Mouse (Mus musculus) neutrophil, adult 5-6 weeks (primary cell): ENCODE measurements at regions not wholly inside any gene's neighbourhood (a gene's known extent, or its start where the extent isn't known, plus 50 kb on each side); places are given as distances from the start of the nearest gene placed in this dataset.

Source experiments
- ATAC-seq: fragments of 151-379, 151-347 bp; 2 replicates; pipeline ENCODE4 v1.8.0; 2017; ENCODE audit warnings: mild to moderate bottlenecking, moderate TSS enrichment; ENCODE audit not compliant: insufficient number of reproducible peaks, poor library complexity, low FRiP score, severe bottlenecking; ENCODE audit errors: extremely low read depth

DNA sequence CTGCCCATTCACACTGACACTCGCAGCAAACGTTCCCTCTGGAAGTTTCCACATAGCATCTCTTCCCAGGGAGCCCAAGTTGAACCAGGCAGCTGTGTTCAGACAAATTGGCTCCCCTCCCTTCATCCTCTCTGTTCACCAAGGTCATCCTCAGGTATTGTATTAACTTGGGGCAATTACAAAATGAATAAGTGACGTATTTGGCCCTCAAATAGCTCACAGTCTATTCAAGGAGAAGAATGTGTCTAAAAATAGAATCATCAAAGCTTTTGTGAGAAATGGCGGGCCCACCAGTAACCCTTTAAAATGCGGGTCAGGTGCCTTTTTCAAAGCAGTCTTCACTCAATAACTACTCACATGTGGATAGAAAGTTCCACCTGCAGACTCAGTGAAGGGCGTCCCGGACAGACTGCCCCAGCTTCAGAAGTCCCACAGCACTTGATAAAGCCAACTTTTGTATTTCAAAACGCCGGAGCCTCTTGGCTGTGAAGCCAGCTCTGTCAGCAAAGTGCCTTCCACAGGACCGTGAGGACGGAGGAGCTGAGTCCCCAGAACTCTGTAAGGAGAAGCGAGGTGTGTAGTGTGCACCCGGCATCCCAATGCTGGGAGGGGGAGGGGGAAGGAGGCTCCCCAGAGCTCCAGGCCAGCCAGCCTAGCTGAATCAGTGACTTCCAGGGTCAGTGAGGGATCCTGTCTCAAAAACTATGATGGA lies 241.9 kb downstream of the Sipa1l2 start:
- no peak for ATAC-seq

DNA sequence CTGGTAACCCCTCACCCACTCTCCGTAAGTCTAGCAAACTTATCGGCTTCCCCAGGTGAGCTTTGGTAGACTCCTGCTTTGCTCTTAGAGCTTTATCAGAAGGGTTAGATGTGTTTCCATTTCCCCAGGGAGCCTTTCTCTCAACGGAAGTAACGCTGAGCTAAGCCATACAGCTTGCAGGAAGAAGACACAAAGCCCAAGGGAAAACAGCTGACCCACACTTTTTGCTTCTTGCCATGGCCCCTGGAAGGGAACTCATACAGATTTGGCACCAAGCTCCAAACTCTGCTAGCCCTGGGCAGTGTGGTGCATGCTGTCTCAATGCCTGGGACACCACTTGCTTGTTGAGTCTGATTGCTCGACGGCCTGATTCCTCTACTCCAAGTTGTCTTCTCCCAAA lies 242.6 kb downstream of the Sipa1l2 start:
- no peak for ATAC-seq

DNA sequence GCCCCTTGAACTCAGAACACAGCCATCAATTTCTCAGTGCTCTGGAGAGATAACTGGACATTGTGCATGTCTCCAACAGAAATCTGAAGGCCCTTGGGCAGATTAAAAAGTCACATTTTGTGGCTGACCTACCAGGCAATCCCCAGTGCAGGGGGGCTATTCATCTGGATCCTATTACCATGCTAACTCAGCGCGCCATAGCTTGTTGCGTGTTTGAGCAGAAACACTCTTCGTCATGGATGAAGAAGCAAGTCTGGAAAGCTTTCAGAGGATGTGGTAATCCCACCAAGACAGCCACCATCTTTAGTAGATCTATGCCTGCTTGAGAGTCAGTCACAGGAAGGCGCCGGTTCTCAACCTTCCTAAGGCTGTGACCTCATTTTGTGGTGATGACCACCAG lies 243.9 kb downstream of the Sipa1l2 start:
- no peak for ATAC-seq

DNA sequence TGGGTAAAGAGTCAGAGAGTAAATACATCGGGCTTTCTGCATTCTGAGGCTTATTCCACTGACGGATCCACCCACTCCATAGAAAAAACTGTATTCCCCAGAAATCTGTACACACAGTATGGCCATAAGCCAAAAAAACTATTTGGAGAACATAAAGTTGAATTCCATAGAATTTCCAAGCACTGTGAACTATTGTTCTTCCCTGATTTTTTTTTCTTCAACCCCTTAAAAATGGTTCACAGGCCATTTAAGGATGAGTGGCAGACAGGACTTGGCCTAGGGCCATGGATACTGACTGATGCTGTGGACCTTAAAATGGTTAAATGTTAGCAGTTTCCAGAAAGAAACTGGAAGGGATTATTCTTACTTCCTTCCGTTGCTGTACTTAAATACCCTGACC lies 247.0 kb downstream of the Sipa1l2 start:
- ATAC-seq, result no peak

DNA sequence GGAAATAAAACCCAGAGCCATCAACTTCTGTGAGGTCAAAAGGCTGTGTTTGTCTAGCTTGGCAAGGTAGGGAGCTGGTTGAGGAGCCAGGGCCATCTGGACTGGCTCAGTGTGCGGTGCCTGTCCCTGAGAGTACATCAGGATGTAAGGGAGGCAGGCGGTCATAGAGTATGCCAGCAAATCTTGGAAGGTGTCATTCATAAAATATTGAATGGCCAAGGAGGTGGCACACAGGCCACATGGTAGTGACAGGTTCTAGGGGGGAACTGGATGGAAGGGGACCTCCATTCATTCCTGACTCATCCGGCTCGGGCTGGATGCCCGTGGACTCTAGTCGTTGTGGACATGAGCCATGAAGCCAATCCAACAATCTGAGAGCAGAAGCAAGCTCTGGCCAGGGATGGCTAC lies 252.0 kb downstream of the Sipa1l2 start:
- ATAC-seq, result no peak

DNA sequence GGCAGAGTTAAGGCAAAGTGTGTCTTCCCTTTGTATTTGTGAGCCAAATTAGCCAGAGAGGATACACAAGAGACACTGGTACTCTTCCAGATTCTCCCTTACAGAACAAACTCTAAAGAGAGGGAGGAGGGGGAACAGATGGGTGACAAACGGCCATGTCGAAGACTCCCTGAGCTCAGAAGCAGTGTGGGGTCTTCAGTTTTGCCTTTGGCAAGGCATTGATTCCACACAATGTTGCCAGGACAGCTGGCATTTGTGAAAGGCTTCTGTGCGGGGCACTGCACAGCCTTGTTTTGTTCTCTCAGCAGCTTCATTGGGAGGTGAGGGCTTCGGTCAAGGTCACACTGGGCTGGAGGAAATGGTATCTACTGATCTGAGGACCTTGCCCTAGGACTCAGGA lies 253.9 kb downstream of the Sipa1l2 start:
- ATAC-seq, result no peak

DNA sequence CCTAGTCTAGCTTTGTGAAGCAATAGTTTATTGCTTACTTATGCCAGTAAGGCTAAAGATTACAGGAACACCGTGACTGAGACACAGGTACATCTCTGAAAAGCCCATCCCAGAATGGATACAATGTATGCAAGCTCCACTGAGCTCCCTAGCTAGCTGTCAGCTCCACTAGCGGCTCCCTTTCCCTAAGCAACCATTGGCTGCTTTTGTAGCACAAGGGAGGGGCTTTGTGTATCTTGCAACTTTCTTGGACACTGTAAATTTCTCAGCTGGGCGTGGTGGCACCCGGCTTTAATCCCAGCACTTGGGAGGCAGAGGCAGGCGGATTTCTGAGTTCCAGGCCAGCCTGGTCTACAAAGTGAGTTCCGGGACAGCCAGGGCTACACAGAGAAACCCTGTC lies 254.6 kb downstream of the Sipa1l2 start:
- no peak for ATAC-seq

DNA sequence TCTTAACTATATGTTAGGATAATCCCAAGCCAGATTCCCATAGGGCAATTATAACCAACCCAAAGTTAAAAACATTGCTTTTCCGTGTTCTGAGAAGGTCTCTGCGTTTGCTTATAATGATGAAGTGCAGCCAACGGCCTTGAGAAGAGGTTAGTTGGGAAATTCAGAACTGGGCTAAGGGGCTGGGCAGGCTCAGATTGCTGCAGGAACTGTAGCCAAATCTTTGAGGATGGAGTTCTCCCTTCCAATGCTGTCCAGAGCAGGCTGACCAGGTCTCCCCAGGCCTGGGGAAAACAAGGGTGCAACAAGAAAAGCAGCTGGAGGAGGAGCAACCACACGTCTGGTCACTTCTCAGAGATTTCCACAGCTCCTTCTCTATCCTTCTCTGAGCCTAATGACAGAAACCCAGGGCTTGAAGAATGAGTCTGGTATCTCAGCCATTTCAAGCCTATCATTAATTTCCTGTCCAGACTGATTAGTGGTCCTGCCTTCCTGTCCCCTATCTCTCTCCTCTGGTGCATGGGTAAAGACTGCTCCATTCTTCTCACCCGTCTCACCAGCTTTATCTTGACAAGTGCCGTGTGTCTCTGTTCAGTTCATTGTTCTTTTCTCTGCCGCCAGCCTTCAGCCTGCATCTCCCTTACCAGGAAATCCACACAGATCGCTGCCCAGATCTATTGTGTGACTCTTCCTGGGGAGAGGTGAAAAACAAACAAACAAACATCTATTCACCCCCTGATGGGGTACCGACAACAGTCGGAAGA lies 255.2 kb downstream of the Sipa1l2 start:
- no peak for ATAC-seq

DNA sequence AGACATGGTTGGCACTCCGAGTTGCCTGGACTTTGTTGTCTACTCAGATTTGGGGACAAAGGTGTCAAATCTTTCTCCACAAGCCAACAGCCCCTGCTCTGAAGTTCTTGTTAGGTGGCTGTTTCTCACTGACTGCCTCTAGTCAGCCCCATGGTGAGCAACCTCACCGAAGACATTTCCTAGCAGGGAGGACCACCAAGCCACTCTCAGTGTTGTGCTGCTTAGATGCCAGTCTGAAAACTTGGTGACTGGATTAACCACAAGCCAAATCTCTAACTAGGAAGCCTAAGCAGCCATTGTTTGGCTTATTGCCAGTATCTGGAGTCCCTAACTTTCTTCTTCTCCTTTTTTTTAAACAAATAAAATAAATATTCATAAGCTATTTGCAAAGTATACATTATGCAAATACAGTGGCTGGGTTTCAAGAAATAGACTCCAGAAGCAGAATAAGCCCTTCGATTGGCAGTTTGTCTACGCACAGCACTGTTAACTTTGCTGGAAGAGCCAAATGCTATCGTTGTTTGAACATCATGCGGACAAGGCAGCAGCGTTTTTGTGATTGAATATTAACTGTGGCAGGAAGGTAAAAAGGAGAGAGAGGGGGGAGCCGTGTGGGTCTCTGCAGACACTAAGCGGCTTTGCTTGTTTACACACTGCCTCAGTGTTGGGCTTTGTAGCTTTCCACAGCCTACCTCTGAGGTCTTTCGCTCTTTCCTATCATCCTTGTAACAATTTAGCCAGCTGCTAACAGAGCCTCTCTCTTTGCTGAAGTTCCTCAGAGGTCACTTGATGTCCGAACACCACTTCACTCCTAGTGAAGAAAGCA lies 257.4 kb downstream of the Disc1 start:
- no peak for ATAC-seq
